14 mouse cellular contexts compared by ENCODE assay signal in genomic region chr14:95777439-95777838, GRCm38 (mm10).
DNase-seq lines count a peak whose midpoint lies in the region; ATAC-seq and TF ChIP-seq lines count a peak whose summit lies in the region.
"Had no signal": no experiment of that assay in that cellular context is flagged by ENCODE, and none has a peak within 500 bp of the region (broad histone marks: within the 10 kb centered on the region; RNA-seq: fewer than 3 reads in every experiment).

No protein-coding gene starts in this region.

- DNase-seq in forebrain, embryonic 14.5 days (ENCODE audit: low spot score), result peak; percentile 73
- no peak for DNase-seq in left cerebral cortex, adult 2 months (ENCODE audit: extremely low spot score in 1 of 2, low spot score in 2 of 2)
- DNase-seq in left cerebral cortex, adult 8-10 months (ENCODE audit: low spot score in 2 of 2), result no peak
- DNase-seq in MEL (ENCODE audit: low read depth, low spot score), result peak; percentile 20
- DNase-seq in mesoderm, embryonic 11.5 days (ENCODE audit: low read depth, low spot score), result peak; percentile 6
- DNase-seq in adrenal gland, postnatal 14 days, result no peak
- DNase-seq: right cerebral cortex, postnatal 14 days; thymus, postnatal 25 days had no signal

- no peaks in the 10 kb centered on the region for H3K4me1 ChIP-seq in forebrain, embryonic 14.5 days (ENCODE audit: control insufficient read depth, insufficient read depth, low read length)
- no peaks in the 10 kb centered on the region for H3K4me1 ChIP-seq in forebrain, embryonic 13.5 days
- H3K4me1 ChIP-seq in MEL (ENCODE audit: control insufficient read depth in 1 of 2, insufficient read depth in 2 of 2, low read length in 2 of 2), result no peaks in the 10 kb centered on the region
- H3K4me1 ChIP-seq: kidney, embryonic 15.5 days; midbrain, embryonic 15.5 days had no signal

- peak; percentile 43 for TF ChIP-seq CTCF in left cerebral cortex, adult 2 months (IDR thresholded peaks at IDR 0.05)
- peak in 1 of 3 experiments; percentile 45; a peak in 2 of 6 replicates for TF ChIP-seq CTCF in MEL (IDR thresholded peaks at IDR 0.05 in 2 of 3, conservative IDR thresholded peaks at IDR 0.05 in 1 of 3; ENCODE audit: control insufficient read depth in 1 of 3, insufficient read depth in 1 of 3, low read depth in 2 of 3, low read length in 3 of 3, poor library complexity in 1 of 3, severe bottlenecking in 1 of 3)

- peak; percentile 72 for TF ChIP-seq RAD21 in MEL (IDR thresholded peaks at IDR 0.05; ENCODE audit: low read depth, low read length)

- H3K4me3 ChIP-seq in forebrain, embryonic 14.5 days (ENCODE audit: low read depth, low read length), result no peak overlapping the region
- H3K4me3 ChIP-seq in forebrain, embryonic 13.5 days, result no peak overlapping the region
- no peak overlapping the region for H3K4me3 ChIP-seq in left cerebral cortex, adult 2 months
- no peak overlapping the region for H3K4me3 ChIP-seq in MEL (ENCODE audit: control insufficient read depth in 1 of 2, insufficient read depth in 1 of 2, low read depth in 2 of 2, low read length in 2 of 2)
- H3K4me3 ChIP-seq: kidney, embryonic 15.5 days; midbrain, embryonic 15.5 days had no signal

- no peaks in the 10 kb centered on the region for H3K27me3 ChIP-seq in forebrain, embryonic 14.5 days (replicated peaks; ENCODE audit: control insufficient read depth, insufficient read depth, low read length)
- H3K27me3 ChIP-seq in forebrain, embryonic 13.5 days, result no peaks in the 10 kb centered on the region
- H3K27me3 ChIP-seq in MEL (ENCODE audit: control insufficient read depth in 1 of 2, insufficient read depth in 2 of 2, low read length in 2 of 2), result no peaks in the 10 kb centered on the region
- H3K27me3 ChIP-seq: kidney, embryonic 15.5 days; midbrain, embryonic 15.5 days had no signal

- no peak overlapping the region for H3K4me2 ChIP-seq in forebrain, embryonic 14.5 days (ENCODE audit: low read length)
- no peak overlapping the region for H3K4me2 ChIP-seq in forebrain, embryonic 13.5 days
- H3K4me2 ChIP-seq: heart, embryonic 11.5 days; kidney, embryonic 15.5 days; midbrain, embryonic 15.5 days had no signal

- TF ChIP-seq EP300 in MEL (IDR thresholded peaks at IDR 0.05; ENCODE audit: low read depth in 1 of 2, low read length in 2 of 2), result no peak

- ATAC-seq in forebrain, embryonic 14.5 days, result no peak
- ATAC-seq in forebrain, embryonic 13.5 days, result no peak
- ATAC-seq in megakaryocyte progenitor cell, adult 5-6 weeks (replicated peaks; ENCODE audit: poor library complexity), result no peak
- ATAC-seq: hindbrain, embryonic 16.5 days; midbrain, embryonic 15.5 days had no signal

- no peaks in the 10 kb centered on the region for H3K36me3 ChIP-seq in forebrain, embryonic 14.5 days (ENCODE audit: control insufficient read depth, insufficient read depth, low read length)
- H3K36me3 ChIP-seq in forebrain, embryonic 13.5 days (ENCODE audit: poor library complexity, severe bottlenecking), result no peaks in the 10 kb centered on the region
- H3K36me3 ChIP-seq in MEL (ENCODE audit: control insufficient read depth in 1 of 2, insufficient read depth in 2 of 2, low read length in 2 of 2), result no peaks in the 10 kb centered on the region
- H3K36me3 ChIP-seq: kidney, embryonic 15.5 days; midbrain, embryonic 15.5 days had no signal

- H3K79me2 ChIP-seq in MEL (ENCODE audit: control insufficient read depth, insufficient read depth, low read length, poor library complexity), result no peaks in the 10 kb centered on the region

- H3K9ac ChIP-seq in forebrain, embryonic 14.5 days (ENCODE audit: low read length), result no peak overlapping the region
- no peak overlapping the region for H3K9ac ChIP-seq in forebrain, embryonic 13.5 days
- no peak overlapping the region for H3K9ac ChIP-seq in MEL (ENCODE audit: control insufficient read depth, low read depth, low read length, poor library complexity, severe bottlenecking)
- H3K9ac ChIP-seq: kidney, embryonic 15.5 days; midbrain, embryonic 15.5 days had no signal

- intact Hi-C loops in left cerebral cortex, adult 2 months (cut with DNase I), result loop anchor here (5.0 to 10.0 kb wide), 2 partner anchors 1860 to 1883 kb away; partner anchors contain the start of gene Pcdh9

- H3K27ac ChIP-seq in forebrain, embryonic 14.5 days (ENCODE audit: low read depth, low read length), result no peak overlapping the region
- no peak overlapping the region for H3K27ac ChIP-seq in forebrain, embryonic 13.5 days
- no peak overlapping the region for H3K27ac ChIP-seq in left cerebral cortex, adult 2 months
- H3K27ac ChIP-seq in MEL (ENCODE audit: control insufficient read depth, low read depth, low read length), result no peak overlapping the region
- H3K27ac ChIP-seq: kidney, embryonic 15.5 days; midbrain, embryonic 15.5 days had no signal

- no peaks in the 10 kb centered on the region for H3K9me3 ChIP-seq in forebrain, embryonic 14.5 days (replicated peaks; ENCODE audit: control insufficient read depth, low read length)
- no peaks in the 10 kb centered on the region for H3K9me3 ChIP-seq in forebrain, embryonic 13.5 days (replicated peaks)
- H3K9me3 ChIP-seq in MEL (replicated peaks; ENCODE audit: insufficient read depth, low read length), result no peaks in the 10 kb centered on the region
- H3K9me3 ChIP-seq: kidney, embryonic 15.5 days; midbrain, embryonic 15.5 days had no signal

- TF ChIP-seq POLR2A in MEL (IDR thresholded peaks at IDR 0.05; ENCODE audit: control insufficient read depth in 1 of 2, insufficient read depth in 1 of 2, low read depth in 1 of 2, low read length in 2 of 2, poor library complexity in 1 of 2), result no peak

TF ChIP-seq in MEL, 35 proteins besides CTCF, POLR2A, EP300 and RAD21:
- no peak for TF ChIP-seq POLR2AphosphoS5 (IDR thresholded peaks at IDR 0.05; ENCODE audit: borderline replicate concordance, low read depth, low read length)
- TF ChIP-seq TCF12 (IDR thresholded peaks at IDR 0.05; ENCODE audit: low read depth, low read length), result no peak
- TF ChIP-seq MAX (IDR thresholded peaks at IDR 0.05; ENCODE audit: low read length), result no peak
- TF ChIP-seq ZC3H11A (IDR thresholded peaks at IDR 0.05; ENCODE audit: low read depth, low read length), result peak; percentile 51
- TF ChIP-seq NRF1 (IDR thresholded peaks at IDR 0.05; ENCODE audit: insufficient read depth, low read depth, low read length, poor library complexity, severe bottlenecking), result no peak
- no peak for TF ChIP-seq ETS1 (IDR thresholded peaks at IDR 0.05; ENCODE audit: low read depth, low read length)
- TF ChIP-seq ZMIZ1 (IDR thresholded peaks at IDR 0.05; ENCODE audit: low read depth, low read length), result no peak
- no peak for TF ChIP-seq ELF1 (IDR thresholded peaks at IDR 0.05; ENCODE audit: low read depth, low read length)
- no peak for TF ChIP-seq KAT2A (conservative IDR thresholded peaks at IDR 0.05; ENCODE audit: low read depth, low read length)
- TF ChIP-seq ZNF384 (IDR thresholded peaks at IDR 0.05; ENCODE audit: low read depth, low read length), result 0 out of 2 replicates have a peak, but pooled peaks have one; percentile 20
- TF ChIP-seq SMC3 (IDR thresholded peaks at IDR 0.05; ENCODE audit: low read depth, low read length), result peak; percentile 62
- TF ChIP-seq BHLHE40 (IDR thresholded peaks at IDR 0.05; ENCODE audit: borderline replicate concordance, low read depth, low read length), result no peak

Comparison
In these comparisons a context has a peak if more than half of its experiments do, and no peak if none do; other contexts are left out.
1. DNase-seq: peak in forebrain, embryonic 14.5 days (single experiment), MEL (single experiment) and mesoderm, embryonic 11.5 days (single experiment); none in left cerebral cortex, adult 2 months (0 of 2), left cerebral cortex, adult 8-10 months (0 of 2) and adrenal gland, postnatal 14 days (single experiment).